Mouse (Mus musculus) kidney, postnatal 10 days (tissue): Measurements from ENCODE around the gene Selenom.
A peak's percentile ranks its signal among the peaks of the same experiment; 100 is the strongest.

Experiments used
- DNase-seq: peaks from one replicate; pipeline ENCODE4 v3.0.0; 2021; ENCODE audit warnings: mixed read lengths

Gene Selenom

GRCm38 (mm10) chr11:3531634-3532033 lies 17.1 kb downstream of the Selenom start:
- DNase-seq: no peak

- DNase-seq: no peak
Observed at GRCm38 (mm10) chr11:3532101-3532931, 17.8 kb downstream of the Selenom start.

GRCm38 (mm10) chr11:3533406-3533932 lies 19.0 kb downstream of the Selenom start:
- DNase-seq: peak; percentile 26

DNA sequence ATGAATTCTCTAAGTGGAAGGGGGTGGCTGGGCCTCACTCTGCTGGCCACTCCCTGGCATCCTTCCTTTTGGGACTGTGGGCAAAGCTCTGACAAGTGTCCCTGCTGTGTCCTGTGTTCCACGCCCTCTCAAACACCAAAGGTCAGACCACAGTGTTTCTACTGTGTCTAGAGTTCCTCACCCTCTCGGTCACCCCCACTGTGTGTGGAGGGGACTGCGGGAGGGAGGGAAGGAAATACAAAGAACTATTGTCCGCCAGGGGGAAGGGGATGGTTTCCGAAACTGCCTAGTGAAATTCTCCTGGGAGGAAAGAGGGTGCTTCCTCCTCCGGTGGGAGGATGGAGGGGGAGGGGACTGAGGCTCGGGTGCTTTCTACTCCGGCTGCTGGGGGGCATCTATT lies 20.5 kb downstream of the Selenom start:
- no peak for DNase-seq

DNA sequence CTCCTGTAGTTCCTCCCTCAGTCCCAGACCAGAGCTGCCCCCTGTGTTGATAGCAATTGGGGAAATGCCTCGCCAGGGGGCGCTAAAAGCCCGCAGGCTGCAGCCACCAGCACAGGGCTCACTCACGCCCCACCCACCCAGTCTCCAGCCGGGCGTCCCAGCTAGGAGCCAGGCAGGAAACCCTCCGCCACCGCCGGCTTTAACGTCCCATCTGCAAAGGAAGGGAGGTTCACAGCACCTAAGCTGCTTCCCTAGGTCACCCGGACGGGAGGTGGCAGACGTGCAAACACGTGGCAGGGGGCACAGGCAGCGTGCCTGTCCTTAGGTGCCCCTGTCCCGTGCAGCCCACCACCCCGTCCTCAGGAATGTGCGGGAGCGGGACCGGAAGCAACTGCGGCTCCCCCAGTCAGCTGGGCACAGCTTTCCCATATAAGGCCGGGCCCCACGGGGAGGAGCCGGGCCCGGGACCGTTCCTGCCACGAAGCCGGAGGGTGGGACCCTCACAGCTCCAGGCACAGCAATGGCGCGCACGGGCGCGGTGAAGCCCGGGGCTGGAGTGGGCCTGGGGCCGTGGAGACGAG lies 21.0 kb downstream of the Selenom start:
- peak; percentile 99 for DNase-seq

DNA sequence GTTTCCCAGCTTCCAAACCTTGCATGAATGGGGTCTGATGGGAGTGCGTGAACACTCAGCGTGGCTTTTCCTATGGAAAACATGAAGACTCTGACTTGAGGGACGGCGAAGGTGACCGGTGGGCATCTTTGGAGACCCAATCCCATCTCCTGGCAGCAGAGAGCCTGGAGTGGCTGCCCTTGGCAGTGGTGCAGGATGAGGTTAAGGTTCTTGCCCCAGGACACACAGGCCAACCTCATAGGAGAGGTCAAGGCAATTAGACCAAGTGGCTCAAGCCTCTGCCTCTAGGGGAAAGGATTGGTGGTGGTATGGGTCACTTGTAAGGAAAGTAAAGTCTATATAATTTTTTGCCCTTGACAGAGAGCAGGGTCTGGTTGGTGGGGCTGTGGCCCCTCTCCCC lies 21.6 kb downstream of the Selenom start:
- no peak for DNase-seq

GRCm38 (mm10) chr11:3536745-3537333 lies 22.4 kb downstream of the Selenom start:
- peak; percentile 88 for DNase-seq

- DNase-seq: peak; percentile 40
Observed at GRCm38 (mm10) chr11:3537711-3538110, 23.2 kb downstream of the Selenom start.

DNA sequence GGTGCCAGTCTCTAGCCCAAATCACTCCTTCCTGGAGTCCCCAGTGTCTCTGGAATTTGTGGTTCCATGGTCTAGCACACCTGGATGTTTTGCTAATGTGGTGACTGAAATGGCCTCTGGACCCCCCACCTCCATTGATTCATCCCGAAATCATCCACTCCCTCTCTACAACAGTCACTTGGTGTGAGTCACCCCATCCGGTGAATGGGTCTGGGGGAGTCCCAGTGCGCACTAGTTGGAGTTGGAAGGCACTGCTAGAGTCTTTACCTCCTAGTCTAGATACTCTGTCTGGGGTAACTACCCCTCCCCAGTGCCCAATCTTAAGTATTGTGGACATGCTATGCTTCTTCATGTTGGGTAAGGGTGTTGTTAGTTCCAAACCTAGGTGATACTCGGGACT lies 23.9 kb downstream of the Selenom start:
- DNase-seq: no peak

DNA sequence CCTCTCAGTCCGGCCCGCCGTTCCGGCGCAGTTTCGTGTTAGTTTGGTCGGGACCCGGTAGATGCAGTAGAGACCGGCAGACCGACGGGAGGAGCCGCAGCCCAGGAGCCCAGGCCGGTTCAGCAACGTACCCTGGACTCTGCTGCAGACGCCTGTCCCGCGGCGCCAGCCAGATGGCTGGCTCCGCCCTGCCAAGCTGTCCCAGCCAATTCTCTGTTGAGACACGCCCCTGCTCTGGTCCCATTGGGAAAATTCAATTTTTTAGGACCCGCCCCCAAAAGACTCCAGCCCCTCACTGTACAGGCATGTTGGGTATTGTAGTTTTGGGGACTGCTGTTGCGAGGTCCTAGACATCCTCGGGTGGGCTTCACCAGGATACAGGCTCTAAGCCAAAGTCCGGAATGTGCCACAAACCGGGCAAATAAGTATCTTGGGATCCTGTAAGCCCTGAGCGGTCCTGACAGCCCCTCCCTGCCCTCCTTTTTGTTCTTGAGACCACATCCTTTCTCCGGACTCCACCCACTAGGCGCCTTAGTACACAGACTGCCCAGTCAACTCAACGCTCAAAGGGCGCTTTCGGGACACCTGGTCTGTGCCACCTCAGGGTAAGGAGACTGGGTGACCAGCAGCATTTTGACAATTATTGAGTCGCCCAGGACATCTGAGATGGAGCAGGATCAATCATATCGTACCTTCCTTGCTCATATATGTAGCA lies 24.8 kb downstream of the Selenom start:
- peak; percentile 96 for DNase-seq

- DNase-seq: no peak
Observed at GRCm38 (mm10) chr11:3539826-3540196, 25.3 kb downstream of the Selenom start.

DNA sequence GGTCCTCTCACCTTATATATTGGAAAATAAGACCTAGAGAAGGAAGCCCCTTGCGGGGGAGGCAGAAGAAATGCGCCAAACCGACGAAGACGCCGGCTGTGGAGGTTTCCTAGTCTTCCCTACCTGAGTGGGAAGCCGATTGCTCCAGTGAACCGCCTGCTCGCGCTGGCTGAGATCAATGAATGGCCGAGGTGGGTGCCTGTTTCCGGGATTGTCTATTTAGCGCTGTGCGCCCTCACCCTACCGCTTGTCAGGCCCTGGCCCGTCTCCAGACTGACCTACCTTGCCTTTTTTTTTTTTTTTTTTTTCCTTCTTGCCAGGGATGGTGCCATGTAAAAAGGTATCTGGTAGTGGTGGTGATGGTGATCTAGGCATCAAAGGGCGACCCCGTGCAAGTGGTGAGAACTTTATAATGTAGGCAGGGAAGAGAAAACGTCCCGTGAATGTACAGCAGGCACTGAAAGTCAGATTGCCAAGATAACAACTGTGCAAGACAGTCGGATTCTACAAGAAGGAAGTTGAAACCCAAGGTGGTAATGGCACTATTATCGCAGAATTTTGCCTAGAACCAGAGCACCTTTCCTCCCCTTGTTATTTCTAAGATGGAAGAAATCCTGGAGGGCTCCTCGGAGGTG lies 26.1 kb downstream of the Selenom start, which contains the start of gene Smtn:
Gene Smtn (minus strand): TSS at position 162 of the 635 bp plus-strand sequence.
- DNase-seq: no peak

DNA sequence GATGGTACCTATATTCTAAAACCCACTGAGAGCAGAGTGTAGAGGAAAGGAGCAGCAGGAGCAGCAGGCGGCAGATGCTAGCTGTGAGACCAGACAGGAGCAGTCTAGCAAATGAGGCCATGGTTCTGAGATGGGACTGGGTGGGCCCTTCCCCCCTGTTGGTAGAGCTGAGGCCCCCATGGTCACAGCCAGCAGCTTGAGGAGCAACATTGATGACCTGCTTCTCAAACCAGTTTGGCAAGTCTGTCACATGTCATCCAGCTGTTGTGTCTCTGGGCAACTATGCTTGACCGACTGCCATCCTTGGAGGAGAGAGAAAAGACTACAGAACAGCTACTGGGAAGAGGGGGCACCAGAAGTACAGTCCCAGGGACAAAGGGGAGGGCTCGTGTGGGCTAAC lies 27.4 kb downstream of the Selenom start:
- DNase-seq: no peak

DNA sequence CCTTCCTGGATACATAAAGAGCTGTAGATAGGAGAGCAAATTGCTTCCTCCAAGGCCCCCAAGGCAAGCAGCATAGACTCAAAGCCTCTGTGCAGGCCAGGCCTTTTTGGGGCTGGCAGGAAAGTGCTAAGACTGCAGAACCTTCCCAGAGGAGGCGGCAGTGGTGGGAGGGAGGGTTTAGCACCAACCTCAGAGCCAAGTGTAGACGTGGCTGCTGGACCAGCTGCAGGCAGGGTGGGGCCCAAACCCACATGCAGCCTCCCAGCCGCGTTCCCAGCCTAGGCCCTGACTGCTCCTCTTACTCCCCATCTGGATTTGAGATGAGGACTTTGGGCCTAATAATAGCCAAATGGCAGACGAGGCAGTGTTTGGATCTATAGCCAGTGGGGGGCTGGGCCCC lies 28.5 kb downstream of the Selenom start:
- DNase-seq: peak; percentile 50

- no peak for DNase-seq
Observed at GRCm38 (mm10) chr11:3544409-3544808, 29.9 kb downstream of the Selenom start.

GRCm38 (mm10) chr11:3545531-3546241 lies 31.2 kb downstream of the Selenom start:
- DNase-seq: no peak

- DNase-seq: no peak
Observed at GRCm38 (mm10) chr11:3546242-3546562, 31.7 kb downstream of the Selenom start.

DNA sequence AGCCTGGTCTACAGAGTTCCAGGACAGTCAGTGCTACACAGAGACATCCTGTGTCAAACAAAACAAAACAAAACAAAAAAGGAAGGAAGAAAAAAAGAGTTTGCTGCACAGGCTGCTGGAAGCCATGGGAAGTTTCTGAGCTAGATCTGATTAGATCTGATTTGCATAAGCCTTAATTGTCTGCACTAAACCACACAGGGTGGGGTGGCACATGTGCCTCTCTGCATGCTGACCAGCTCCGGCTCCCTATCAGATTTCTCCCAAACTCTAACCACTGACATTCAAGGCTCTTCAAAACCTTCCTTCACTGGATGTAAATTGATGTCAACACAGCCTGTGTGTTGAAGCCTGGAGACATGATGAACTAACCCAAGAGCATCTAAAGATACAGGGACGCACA lies 32.6 kb downstream of the Selenom start:
- DNase-seq: no peak

DNA sequence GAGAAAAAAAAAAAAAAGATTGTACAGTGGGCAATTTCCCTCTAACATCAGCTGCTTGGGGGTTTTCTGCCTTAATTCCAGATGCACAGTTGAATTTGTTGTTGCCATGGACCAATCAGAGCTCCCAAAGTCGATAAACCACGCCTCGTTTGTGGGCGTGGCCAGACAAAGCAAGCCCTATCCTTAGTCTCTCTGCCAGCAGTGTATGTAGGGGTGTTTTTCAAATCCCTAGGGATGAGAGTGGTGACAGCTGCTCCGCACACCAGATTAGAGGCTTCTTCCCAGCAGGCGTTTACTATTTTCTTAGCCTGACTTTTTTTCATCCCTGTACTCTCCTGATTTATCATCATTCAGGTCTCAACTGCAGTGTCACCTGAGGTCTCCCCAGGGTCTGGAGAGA lies 33.5 kb downstream of the Selenom start:
- DNase-seq: peak; percentile 70

DNA sequence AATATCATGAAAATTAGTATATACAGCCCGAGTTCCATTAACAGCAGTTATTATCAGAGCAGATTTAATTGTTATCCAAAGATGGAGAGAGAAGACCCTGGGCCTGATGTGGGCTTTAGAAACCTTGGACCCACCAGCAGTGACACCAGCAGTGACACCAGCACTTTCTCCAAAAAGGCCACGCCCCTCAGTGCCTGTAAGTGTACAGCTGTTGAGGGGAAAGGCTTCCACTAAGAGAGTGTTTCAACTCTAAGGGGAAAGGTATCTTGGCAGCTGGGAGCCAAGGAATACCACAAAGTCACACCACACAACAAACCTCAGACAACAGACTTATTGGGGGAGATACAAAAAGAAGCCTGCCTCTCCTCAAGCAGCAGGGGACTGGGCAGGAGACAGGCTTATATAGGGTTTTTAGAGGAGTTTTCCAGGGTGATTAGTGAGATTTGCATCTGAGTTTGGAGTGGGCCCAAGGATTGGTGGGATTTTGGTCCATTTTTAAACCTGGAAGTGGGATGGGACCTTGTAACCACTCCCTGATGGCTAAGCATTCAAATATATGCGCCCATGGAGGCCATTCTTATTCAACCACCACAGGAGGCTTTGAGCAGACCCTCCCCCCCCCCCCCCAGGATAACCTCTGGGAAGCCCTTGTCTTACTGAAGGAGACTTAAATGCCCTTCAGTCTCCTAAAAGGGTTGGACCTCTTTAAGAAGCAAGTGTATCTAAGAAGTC lies 34.2 kb downstream of the Selenom start:
- no peak for DNase-seq

DNA sequence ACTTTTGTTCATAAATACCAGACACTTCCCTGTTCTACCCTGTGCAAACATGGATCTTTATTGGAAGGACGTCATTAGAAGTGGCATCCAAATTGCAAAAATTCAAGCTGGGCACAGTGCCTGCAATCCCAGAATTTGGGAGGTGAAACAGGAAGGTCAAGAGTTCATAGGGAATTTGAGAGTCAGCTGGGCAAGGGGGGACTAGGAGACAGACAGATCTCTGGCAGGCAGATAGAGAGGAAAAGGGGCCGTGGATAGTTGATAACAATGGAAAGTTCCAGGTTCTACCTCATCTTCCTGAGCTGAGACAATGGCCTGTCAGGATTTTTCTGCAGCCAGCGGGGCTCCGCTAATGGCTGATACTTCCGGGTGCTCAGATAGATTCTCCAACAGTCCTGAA lies 35.3 kb downstream of the Selenom start:
- DNase-seq: peak; percentile 57
